ENCODE assay signal across 8 mouse cellular contexts in the genomic region with DNA sequence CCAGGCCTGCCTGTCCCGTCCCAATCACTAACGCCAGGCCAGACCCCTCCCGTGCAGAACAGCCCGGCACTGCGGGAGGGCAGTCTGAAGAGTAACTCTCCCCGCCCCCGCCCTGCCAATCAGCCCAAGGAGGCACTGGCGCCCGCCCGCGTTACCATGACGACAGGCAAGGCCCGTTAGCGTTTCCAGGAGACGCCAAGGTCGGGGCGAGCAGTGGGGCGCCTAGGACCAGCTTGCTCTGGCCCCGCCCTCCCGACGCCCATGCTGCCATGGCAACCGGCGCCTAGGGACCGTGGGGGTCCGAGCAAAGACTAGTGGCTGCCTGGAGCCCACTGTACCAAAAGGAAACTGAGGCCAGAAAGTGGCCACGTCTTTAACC. TPM values are rescaled to one million over a fixed set of nuclear protein-coding genes. Genes with fewer than 3 reads are reported as not detected.
A peak's percentile ranks its signal among the peaks of the same experiment; 100 is the strongest.
DNase-seq lines count a peak whose midpoint lies in the region; ATAC-seq and TF ChIP-seq lines count a peak whose summit lies in the region.

No protein-coding gene starts in this region.

- DNase-seq in adrenal gland, postnatal 36 days = peak; percentile 95 to 96
- peak; percentile 87 for DNase-seq in kidney, postnatal 0 days (ENCODE audit: low spot score)
- peak; percentile 68 to 84 (median 71) for DNase-seq in liver, embryonic 14.5 days (ENCODE audit: low read depth in 3 of 3, low spot score in 3 of 3)
- DNase-seq in naive thymus-derived CD4-positive, alpha-beta T cell, adult 2 months (ENCODE audit: low read depth) = peak; percentile 77

- no peak for TF ChIP-seq POLR2A in testis, adult 2 months (IDR thresholded peaks at IDR 0.05; ENCODE audit: control insufficient read depth, low read depth, low read length)

- ATAC-seq in CD4-positive, CD25-positive, alpha-beta regulatory T cell, adult 4 months = peak; percentile 81
- ATAC-seq in embryonic facial prominence, embryonic 13.5 days (ENCODE audit: insufficient number of reproducible peaks, insufficient read depth, low FRiP score, low TSS enrichment, low read depth) = no peak
- peak; percentile 36; the same call in 1 of the 2 replicates for ATAC-seq in heart, embryonic 15.5 days (replicated peaks; ENCODE audit: insufficient number of reproducible peaks, insufficient read depth, low FRiP score, low read depth)
- no peak for ATAC-seq in kidney, postnatal 0 days (replicated peaks; ENCODE audit: low FRiP score, low read depth)
- ATAC-seq in liver, embryonic 14.5 days (ENCODE audit: insufficient read depth) = peak; percentile 64

- peaks cover 6% of the 10 kb centered on the region; the same call in 1 of the 2 replicates for H3K27me3 ChIP-seq in embryonic facial prominence, embryonic 13.5 days
- H3K27me3 ChIP-seq in heart, embryonic 15.5 days = 0 out of 2 replicates have a peak, but pooled peaks cover 2% of the 10 kb centered on the region
- H3K27me3 ChIP-seq in kidney, postnatal 0 days (ENCODE audit: insufficient read depth, low read length) = no peaks in the 10 kb centered on the region
- no peaks in the 10 kb centered on the region for H3K27me3 ChIP-seq in liver, embryonic 14.5 days (ENCODE audit: control insufficient read depth, insufficient read depth, low read length)
- no peaks in the 10 kb centered on the region for H3K27me3 ChIP-seq in testis, adult 2 months (ENCODE audit: control insufficient read depth, insufficient read depth, low read length)

- no peaks in the 10 kb centered on the region for H3K9me3 ChIP-seq in embryonic facial prominence, embryonic 13.5 days
- no peaks in the 10 kb centered on the region for H3K9me3 ChIP-seq in heart, embryonic 15.5 days (replicated peaks)
- no peaks in the 10 kb centered on the region for H3K9me3 ChIP-seq in kidney, postnatal 0 days (replicated peaks; ENCODE audit: low read length)
- H3K9me3 ChIP-seq in liver, embryonic 14.5 days (ENCODE audit: control insufficient read depth, low read length) = no peaks in the 10 kb centered on the region

- WGBS in embryonic facial prominence, embryonic 13.5 days = under 1% methylated on average over 26 of the region's 26 CpGs
- 3% methylated on average over 26 of the region's 26 CpGs for WGBS in heart, embryonic 15.5 days
- 3% methylated on average over 26 of the region's 26 CpGs for WGBS in kidney, postnatal 0 days
- under 1% methylated on average over 26 of the region's 26 CpGs for WGBS in liver, embryonic 14.5 days (ENCODE audit: insufficient replicate concordance)

- TF ChIP-seq CTCF in kidney, postnatal 0 days (IDR thresholded peaks at IDR 0.05; ENCODE audit: low read depth) = no peak
- no peak for TF ChIP-seq CTCF in liver, embryonic 14.5 days (IDR thresholded peaks at IDR 0.05; ENCODE audit: low read depth)
- no peak for TF ChIP-seq CTCF in testis, adult 2 months (IDR thresholded peaks at IDR 0.05; ENCODE audit: control insufficient read depth, insufficient read depth, insufficient replicate concordance, low read depth, low read length)

- H3K4me3 ChIP-seq in embryonic facial prominence, embryonic 13.5 days = peak overlapping the region; percentile 23
- peak overlapping the region; percentile 27 for H3K4me3 ChIP-seq in heart, embryonic 15.5 days
- 0 out of 2 replicates have a peak overlapping the region, but pooled peaks have one; percentile 0 for H3K4me3 ChIP-seq in kidney, postnatal 0 days (replicated peaks; ENCODE audit: low read depth, low read length)
- H3K4me3 ChIP-seq in liver, embryonic 14.5 days (ENCODE audit: insufficient read depth in 1 of 2, low read depth in 2 of 2, low read length in 2 of 2) = peak overlapping the region in 1 of 2 experiments; percentile 16; a peak in 1 of 4 replicates
- H3K4me3 ChIP-seq in testis, adult 2 months (ENCODE audit: control insufficient read depth, low read depth, low read length) = peak overlapping the region; percentile 11; the same call in 1 of the 2 replicates

- peaks cover 41% of the 10 kb centered on the region for H3K36me3 ChIP-seq in embryonic facial prominence, embryonic 13.5 days
- peaks cover under 1% of the 10 kb centered on the region; the same call in 1 of the 2 replicates for H3K36me3 ChIP-seq in heart, embryonic 15.5 days
- H3K36me3 ChIP-seq in kidney, postnatal 0 days (ENCODE audit: insufficient read depth, low read length) = 0 out of 2 replicates have a peak, but pooled peaks cover 3% of the 10 kb centered on the region
- H3K36me3 ChIP-seq in liver, embryonic 14.5 days (replicated peaks; ENCODE audit: control insufficient read depth, insufficient read depth, low read depth) = peaks cover 5% of the 10 kb centered on the region; the same call in 1 of the 2 replicates
- H3K36me3 ChIP-seq in testis, adult 2 months (ENCODE audit: control insufficient read depth, insufficient read depth, low read length) = no peaks in the 10 kb centered on the region

- peak overlapping the region; percentile 35; the same call in 1 of the 2 replicates for H3K27ac ChIP-seq in embryonic facial prominence, embryonic 13.5 days
- H3K27ac ChIP-seq in heart, embryonic 15.5 days = peak overlapping the region; percentile 44
- H3K27ac ChIP-seq in kidney, postnatal 0 days = peak overlapping the region; percentile 85
- no peak overlapping the region for H3K27ac ChIP-seq in liver, embryonic 14.5 days
- no peak overlapping the region for H3K27ac ChIP-seq in testis, adult 2 months (ENCODE audit: control insufficient read depth, insufficient read depth, low read depth, low read length)

- peaks cover 54% of the 10 kb centered on the region for H3K4me1 ChIP-seq in embryonic facial prominence, embryonic 13.5 days
- peaks cover 45% of the 10 kb centered on the region for H3K4me1 ChIP-seq in heart, embryonic 15.5 days (replicated peaks)
- H3K4me1 ChIP-seq in kidney, postnatal 0 days (replicated peaks; ENCODE audit: insufficient read depth, low read length) = peaks cover 21% of the 10 kb centered on the region
- peaks cover 8 to 10% of the 10 kb centered on the region in 2 experiments for H3K4me1 ChIP-seq in liver, embryonic 14.5 days (replicated peaks; ENCODE audit: control insufficient read depth in 2 of 2, insufficient read depth in 2 of 2, low read length in 1 of 2)
- peaks cover 57% of the 10 kb centered on the region for H3K4me1 ChIP-seq in testis, adult 2 months (ENCODE audit: control insufficient read depth, insufficient read depth, low read length)

- no peak for TF ChIP-seq EP300 in liver, embryonic 14.5 days (IDR thresholded peaks at IDR 0.05; ENCODE audit: low read depth)

- H3K9ac ChIP-seq in embryonic facial prominence, embryonic 13.5 days = peak overlapping the region; percentile 27; the same call in 1 of the 2 replicates
- no peak overlapping the region; the same call in 1 of the 2 replicates for H3K9ac ChIP-seq in heart, embryonic 15.5 days
- H3K9ac ChIP-seq in kidney, postnatal 0 days (ENCODE audit: low read depth, low read length) = 0 out of 2 replicates have a peak overlapping the region, but pooled peaks have one; percentile 1
- H3K9ac ChIP-seq in liver, embryonic 14.5 days (replicated peaks) = no peak overlapping the region

- H3K4me2 ChIP-seq in embryonic facial prominence, embryonic 13.5 days = peak overlapping the region; percentile 57
- peak overlapping the region; percentile 58 for H3K4me2 ChIP-seq in heart, embryonic 15.5 days
- H3K4me2 ChIP-seq in kidney, postnatal 0 days (ENCODE audit: low read length) = peak overlapping the region; percentile 44
- H3K4me2 ChIP-seq in liver, embryonic 14.5 days (ENCODE audit: low read depth) = peak overlapping the region; percentile 47

RNA-seq across cellular contexts. Expression of a gene that starts 7.1 kb away (rescaled TPM):
- polyA plus RNA-seq in CD4-positive, CD25-positive, alpha-beta regulatory T cell, adult 4 months (2017; shearing (Covaris generic)) = 10 to 100 TPM; 26.0 to 58.7 TPM
- total RNA-seq in adrenal gland, postnatal 36 days (2021) = 100 to 1,000 TPM in 1 of 2 experiments, 10 to 100 TPM in 1; 98.7 to 260 TPM
- polyA plus RNA-seq in embryonic facial prominence, embryonic 13.5 days (2015; fragmentation: Nextera tagmentation; extraction: Ambion mirVana) = 153 and 166 TPM in 2 replicates
- 92.9 and 121 TPM in 2 replicates for polyA plus RNA-seq in heart, embryonic 15.5 days (2015; fragmentation: Nextera tagmentation; extraction: Ambion mirVana)
- polyA plus RNA-seq in kidney, postnatal 0 days (2015; fragmentation: Nextera tagmentation; extraction: Ambion mirVana) = 166 and 169 TPM in 2 replicates
- polyA plus RNA-seq in liver, embryonic 14.5 days (2012; rRNA removed) = 61.3 and 62.4 TPM in 2 replicates
- polyA plus RNA-seq in liver, embryonic 14.5 days (2014; fragmentation: Nextera tagmentation; extraction: Ambion mirVana) = 30.2 and 34.2 TPM in 2 replicates
- 561 and 588 TPM in 2 replicates for polyA plus RNA-seq in testis, adult 2 months (2012; rRNA removed)

RNA-seq across cellular contexts. Expression of a gene that starts 7.4 kb away (rescaled TPM):
- polyA plus RNA-seq in CD4-positive, CD25-positive, alpha-beta regulatory T cell, adult 4 months (2017; shearing (Covaris generic)) = 10 to 100 TPM in 1 of 2 experiments, 1 to 10 TPM in 1; 5.9 to 15.0 TPM
- 100 to 1,000 TPM in 1 of 2 experiments, 10 to 100 TPM in 1; 89.7 to 103 TPM for total RNA-seq in adrenal gland, postnatal 36 days (2021)
- polyA plus RNA-seq in embryonic facial prominence, embryonic 13.5 days (2015; fragmentation: Nextera tagmentation; extraction: Ambion mirVana) = 100 and 107 TPM in 2 replicates
- 62.1 and 82.6 TPM in 2 replicates for polyA plus RNA-seq in heart, embryonic 15.5 days (2015; fragmentation: Nextera tagmentation; extraction: Ambion mirVana)
- polyA plus RNA-seq in kidney, postnatal 0 days (2015; fragmentation: Nextera tagmentation; extraction: Ambion mirVana) = 166 and 188 TPM in 2 replicates
- polyA plus RNA-seq in liver, embryonic 14.5 days (2012; rRNA removed) = 36.3 and 50.8 TPM in 2 replicates
- polyA plus RNA-seq in liver, embryonic 14.5 days (2014; fragmentation: Nextera tagmentation; extraction: Ambion mirVana) = 49.5 and 61.7 TPM in 2 replicates
- polyA plus RNA-seq in testis, adult 2 months (2012; rRNA removed) = 35.6 and 38.9 TPM in 2 replicates

RNA-seq across cellular contexts. Expression of a gene that starts 14.7 kb away (rescaled TPM):
- polyA plus RNA-seq in CD4-positive, CD25-positive, alpha-beta regulatory T cell, adult 4 months (2017; shearing (Covaris generic)) = under 1 TPM; 0.43 to 0.89 TPM
- 1 to 10 TPM; 2.1 to 2.6 TPM for total RNA-seq in adrenal gland, postnatal 36 days (2021)
- polyA plus RNA-seq in embryonic facial prominence, embryonic 13.5 days (2015; fragmentation: Nextera tagmentation; extraction: Ambion mirVana) = 1.9 TPM in 2 replicates
- polyA plus RNA-seq in heart, embryonic 15.5 days (2015; fragmentation: Nextera tagmentation; extraction: Ambion mirVana) = 1.4 and 3.4 TPM in 2 replicates
- polyA plus RNA-seq in kidney, postnatal 0 days (2015; fragmentation: Nextera tagmentation; extraction: Ambion mirVana) = 1.9 and 2.8 TPM in 2 replicates
- 4.3 and 5.3 TPM in 2 replicates for polyA plus RNA-seq in liver, embryonic 14.5 days (2012; rRNA removed)
- polyA plus RNA-seq in liver, embryonic 14.5 days (2014; fragmentation: Nextera tagmentation; extraction: Ambion mirVana) = 4.7 TPM in 2 replicates
- polyA plus RNA-seq in testis, adult 2 months (2012; rRNA removed) = 1.4 TPM in 2 replicates

RNA-seq across cellular contexts. Expression of a gene that starts 31.0 kb away (rescaled TPM):
- polyA plus RNA-seq in CD4-positive, CD25-positive, alpha-beta regulatory T cell, adult 4 months (2017; shearing (Covaris generic)) = not detected
- total RNA-seq in adrenal gland, postnatal 36 days (2021) = 1 to 10 TPM; 5.0 to 6.0 TPM
- 0.14 and 0.22 TPM in 2 replicates for polyA plus RNA-seq in embryonic facial prominence, embryonic 13.5 days (2015; fragmentation: Nextera tagmentation; extraction: Ambion mirVana)
- polyA plus RNA-seq in heart, embryonic 15.5 days (2015; fragmentation: Nextera tagmentation; extraction: Ambion mirVana) = 0.89 and 1.3 TPM in 2 replicates
- 3.0 and 3.2 TPM in 2 replicates for polyA plus RNA-seq in kidney, postnatal 0 days (2015; fragmentation: Nextera tagmentation; extraction: Ambion mirVana)
- polyA plus RNA-seq in liver, embryonic 14.5 days (2012; rRNA removed) = 6.3 and 9.0 TPM in 2 replicates
- polyA plus RNA-seq in liver, embryonic 14.5 days (2014; fragmentation: Nextera tagmentation; extraction: Ambion mirVana) = 1.2 and 2.8 TPM in 2 replicates
- polyA plus RNA-seq in testis, adult 2 months (2012; rRNA removed) = 1.3 and 1.4 TPM in 2 replicates

RNA-seq across cellular contexts. Expression of a gene that starts 58.9 kb away (rescaled TPM):
- 1 to 10 TPM; 7.0 to 9.5 TPM for polyA plus RNA-seq in CD4-positive, CD25-positive, alpha-beta regulatory T cell, adult 4 months (2017; shearing (Covaris generic))
- 100 to 1,000 TPM; 138 to 139 TPM for total RNA-seq in adrenal gland, postnatal 36 days (2021)
- polyA plus RNA-seq in embryonic facial prominence, embryonic 13.5 days (2015; fragmentation: Nextera tagmentation; extraction: Ambion mirVana) = 50.5 and 63.1 TPM in 2 replicates
- 32.2 and 36.3 TPM in 2 replicates for polyA plus RNA-seq in heart, embryonic 15.5 days (2015; fragmentation: Nextera tagmentation; extraction: Ambion mirVana)
- polyA plus RNA-seq in kidney, postnatal 0 days (2015; fragmentation: Nextera tagmentation; extraction: Ambion mirVana) = 84.2 and 87.5 TPM in 2 replicates
- 7.6 and 8.6 TPM in 2 replicates for polyA plus RNA-seq in liver, embryonic 14.5 days (2012; rRNA removed)
- 19.8 and 23.5 TPM in 2 replicates for polyA plus RNA-seq in liver, embryonic 14.5 days (2014; fragmentation: Nextera tagmentation; extraction: Ambion mirVana)
- 3.7 and 4.9 TPM in 2 replicates for polyA plus RNA-seq in testis, adult 2 months (2012; rRNA removed)

Comparison
In these comparisons a context has a peak if more than half of its experiments do, and no peak if none do; other contexts are left out.
1. ATAC-seq: peak in CD4-positive, CD25-positive, alpha-beta regulatory T cell, adult 4 months (single experiment), heart, embryonic 15.5 days (single experiment) and liver, embryonic 14.5 days (single experiment); none in embryonic facial prominence, embryonic 13.5 days (single experiment) and kidney, postnatal 0 days (single experiment).
2. H3K27ac ChIP-seq: peak in embryonic facial prominence, embryonic 13.5 days (single experiment), heart, embryonic 15.5 days (single experiment) and kidney, postnatal 0 days (single experiment); none in liver, embryonic 14.5 days (single experiment) and testis, adult 2 months (single experiment).
3. H3K9ac ChIP-seq: peak in embryonic facial prominence, embryonic 13.5 days (single experiment) and kidney, postnatal 0 days (single experiment); none in heart, embryonic 15.5 days (single experiment) and liver, embryonic 14.5 days (single experiment).
4. Peak in every context shown above with its lines, with median percentiles within 50 percentile points of each other: DNase-seq and H3K4me2 ChIP-seq.